Comparison of ENCODE assay signal across 14 mouse cellular contexts in genomic region chr1:39975005-39975404, GRCm38 (mm10).
"Had no signal": no experiment of that assay in that cellular context is flagged by ENCODE, and none has a peak within 500 bp of the region (broad histone marks: within the 10 kb centered on the region; RNA-seq: fewer than 3 reads in every experiment).

No protein-coding gene starts in this region.

- H3K27me3 ChIP-seq: midbrain, embryonic 13.5 days; midbrain, embryonic 15.5 days; neural tube, embryonic 12.5 days; stomach, embryonic 15.5 days had no signal

- ATAC-seq: midbrain, embryonic 13.5 days; midbrain, embryonic 15.5 days had no signal

- H3K9ac ChIP-seq: lung, embryonic 14.5 days; midbrain, embryonic 13.5 days; midbrain, embryonic 15.5 days; neural tube, embryonic 12.5 days; stomach, embryonic 15.5 days had no signal

- H3K4me3 ChIP-seq: midbrain, embryonic 13.5 days; midbrain, embryonic 15.5 days; neural tube, embryonic 12.5 days; stomach, embryonic 15.5 days had no signal

- DNase-seq: lung, adult 18-20 months; lung, embryonic 14.5 days; lung, postnatal 10 days; lung, postnatal 4 days; right cerebral cortex, postnatal 14 days; thymus, adult 2 months; thymus, postnatal 25 days; thymus, postnatal 4 days had no signal

- H3K9me3 ChIP-seq: midbrain, embryonic 13.5 days; midbrain, embryonic 15.5 days; neural tube, embryonic 12.5 days; stomach, embryonic 15.5 days had no signal

- H3K27ac ChIP-seq: midbrain, embryonic 13.5 days; midbrain, embryonic 15.5 days; neural tube, embryonic 12.5 days; stomach, embryonic 15.5 days; stomach, postnatal 0 days had no signal

- H3K4me2 ChIP-seq: lung, embryonic 14.5 days; midbrain, embryonic 11.5 days; midbrain, embryonic 13.5 days; midbrain, embryonic 15.5 days; neural tube, embryonic 12.5 days; stomach, embryonic 15.5 days had no signal
